Mouse (Mus musculus) CD8-positive naive resting alpha-beta T cell, adult 2 months (primary cell): ENCODE results near the gene Pola2.
A peak's percentile ranks its signal among the peaks of the same experiment; 100 is the strongest.

ENCODE experiments used
- DNase-seq, 2 experiments: peaks; one replicate each; pipeline ENCODE4 v3.0.0; 2022; ENCODE audit warnings: low read depth in 2 of 2, low spot score in 2 of 2

Pola2 gene

DNA sequence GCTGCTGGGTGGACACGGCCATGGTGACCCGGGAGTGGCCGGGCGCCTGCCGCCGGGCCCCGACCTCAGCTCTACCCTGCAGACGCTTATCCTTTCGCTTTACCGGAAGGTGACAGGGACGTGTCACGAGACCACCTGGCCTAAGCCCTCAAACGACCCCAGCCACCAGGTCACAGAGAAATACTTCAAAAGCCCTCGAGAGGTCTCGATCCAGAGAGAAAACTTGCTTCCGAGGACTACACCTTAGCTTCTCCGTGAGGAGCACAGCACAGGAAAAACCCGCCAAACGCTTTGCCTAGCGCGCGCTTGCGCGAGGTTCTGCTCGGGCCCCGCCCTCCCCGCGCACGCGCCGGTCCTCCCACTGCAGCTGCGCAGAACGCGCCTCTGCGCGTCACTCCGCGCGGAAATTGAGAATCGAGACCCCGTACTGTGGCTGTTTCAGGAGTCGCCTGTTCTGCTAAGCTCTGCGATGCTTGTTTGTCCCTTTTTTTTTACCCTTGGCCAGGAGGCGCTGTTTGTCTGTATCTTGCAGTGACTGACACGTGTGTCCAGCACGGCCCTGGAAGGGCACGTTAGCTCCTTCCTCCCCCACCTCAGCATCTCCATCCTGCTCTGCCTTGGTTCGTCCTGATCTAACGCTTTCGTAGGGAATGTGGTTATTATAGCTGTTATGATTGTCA lies at the start of gene Pola2:
Gene Pola2, minus strand, starts transcription at position 320 of the 680 bp plus-strand sequence.
- peak; percentile 84 to 89 for DNase-seq

DNA sequence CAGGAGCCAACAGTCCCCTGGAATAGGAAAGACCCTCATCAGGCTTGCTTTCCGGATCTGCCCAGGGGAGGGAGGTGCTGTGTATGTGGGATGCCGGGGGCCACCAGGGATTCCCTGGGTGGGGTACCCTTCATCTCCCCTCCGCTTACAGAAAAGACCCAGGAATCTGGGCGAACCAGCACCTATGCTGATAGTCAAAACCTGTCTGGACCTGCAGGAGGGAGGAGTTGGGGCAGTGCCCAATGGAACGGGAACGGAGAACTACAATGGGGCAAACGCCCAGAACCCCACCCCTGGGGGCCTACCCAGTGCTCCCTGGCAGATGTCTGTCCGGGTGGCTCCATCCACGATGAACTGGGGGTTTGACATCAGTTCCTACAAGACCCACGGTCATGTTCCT lies 49.7 kb upstream of the Pola2 start:
- DNase-seq, result no peak

DNA sequence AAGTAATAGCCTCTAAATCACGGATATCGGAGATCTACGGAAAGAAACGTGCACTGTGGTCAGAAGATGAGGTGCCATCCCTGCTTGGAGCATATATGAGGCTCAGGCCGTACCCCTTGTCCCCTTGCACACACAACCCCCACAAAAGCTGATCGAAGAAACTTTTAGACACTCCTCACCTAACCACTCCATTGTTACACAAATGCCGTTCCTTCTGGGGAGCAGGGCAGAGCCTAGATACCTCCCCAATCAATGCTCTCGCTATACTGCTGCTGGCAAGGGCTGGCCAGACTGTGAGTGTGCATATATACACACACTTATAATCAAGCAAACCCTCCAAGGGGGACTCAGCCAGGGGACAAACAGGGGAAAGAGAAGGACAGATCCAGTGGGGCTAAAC lies 45.1 kb upstream of the Pola2 start:
- DNase-seq, result no peak

DNA sequence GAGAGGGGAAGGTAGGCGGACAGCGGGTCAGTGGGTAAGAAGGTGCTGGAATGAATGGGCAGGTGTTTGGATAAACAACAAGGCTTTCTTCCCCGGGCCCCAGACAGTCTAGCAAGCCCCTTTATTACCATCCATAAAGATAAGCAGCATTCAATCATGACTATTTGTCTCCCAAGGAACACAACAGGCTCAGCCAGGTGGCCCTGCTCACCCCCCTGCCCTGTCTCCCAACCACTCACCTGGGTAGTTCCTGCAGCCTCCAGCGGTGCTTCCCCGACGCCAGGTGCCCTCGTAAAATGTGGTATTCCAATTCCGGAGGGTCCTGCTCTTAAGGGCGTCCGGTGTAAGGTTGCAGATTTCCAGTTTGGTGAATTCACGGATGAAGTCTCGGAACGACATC lies 43.0 kb upstream of the Pola2 start:
- no peak for DNase-seq

- DNase-seq, result no peak
Observed at GRCm38 (mm10) chr19:6005541-6005940, 41.5 kb upstream of the Pola2 start.

GRCm38 (mm10) chr19:5999969-6000368 lies 36.0 kb upstream of the Pola2 start:
- no peak for DNase-seq

GRCm38 (mm10) chr19:5998180-5998579 lies 34.2 kb upstream of the Pola2 start:
- no peak for DNase-seq

DNA sequence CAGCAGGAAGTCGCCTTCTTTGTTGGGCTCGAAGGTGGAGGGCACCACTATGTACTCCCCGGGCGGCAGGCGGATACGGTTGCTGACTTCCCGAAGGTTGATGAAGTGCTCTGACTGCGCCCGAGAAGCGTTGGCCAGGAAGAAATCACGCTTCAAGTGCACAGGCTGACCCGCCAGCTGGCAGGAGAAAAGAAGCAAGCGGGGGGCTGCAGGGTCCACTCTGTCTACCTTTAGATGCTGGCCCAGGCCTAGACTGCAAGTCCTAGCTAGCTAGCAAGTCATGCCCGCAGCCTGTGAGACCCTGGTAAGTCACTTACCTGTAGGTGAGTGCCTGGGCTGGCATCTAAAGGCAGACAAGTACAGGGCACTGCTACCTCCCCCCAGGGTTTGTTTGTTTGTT lies 30.7 kb upstream of the Pola2 start:
- no peak for DNase-seq

- no peak for DNase-seq
Observed at GRCm38 (mm10) chr19:5992012-5992411, 28.0 kb upstream of the Pola2 start.

DNA sequence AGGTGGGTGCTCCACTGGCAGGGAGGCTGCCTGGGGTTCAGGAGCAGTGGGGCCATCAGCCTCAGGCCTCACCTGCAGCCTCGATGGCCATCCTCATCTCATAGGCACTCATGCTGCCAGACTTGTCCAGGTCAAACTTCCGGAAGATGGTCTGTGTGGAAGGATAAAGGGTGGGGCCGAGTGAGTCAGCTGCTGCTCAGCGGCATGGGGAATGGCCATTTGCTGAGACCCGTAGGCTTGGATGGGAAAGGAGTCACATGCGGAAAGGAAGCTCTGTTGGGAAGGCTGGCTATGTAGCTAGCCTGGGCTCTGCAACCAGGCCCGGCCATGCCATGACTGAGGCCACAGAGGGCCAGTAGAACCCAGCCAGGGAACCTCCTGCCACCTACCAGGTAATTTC lies 27.5 kb upstream of the Pola2 start:
- DNase-seq, result no peak

DNA sequence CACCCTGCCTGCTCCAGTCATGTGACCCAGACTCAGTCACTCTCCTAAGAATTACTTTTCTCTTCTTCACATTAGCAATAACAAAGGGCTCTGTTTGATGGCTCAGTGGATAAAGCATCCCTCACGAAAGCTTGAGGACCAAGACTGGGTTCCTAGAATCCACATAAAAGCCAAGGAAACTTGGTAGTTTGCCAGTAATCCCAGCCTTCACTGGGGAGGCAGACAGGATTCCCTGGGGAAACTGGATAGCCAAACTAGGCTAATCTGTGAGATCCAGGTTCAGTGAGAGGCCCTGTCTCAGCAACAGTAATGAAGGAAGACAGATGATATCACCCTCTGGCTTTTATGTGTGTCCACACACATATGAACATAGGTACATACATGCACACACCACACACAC lies 26.9 kb upstream of the Pola2 start:
- DNase-seq, result no peak

GRCm38 (mm10) chr19:5990033-5990432 lies 26.0 kb upstream of the Pola2 start:
- DNase-seq, result no peak

GRCm38 (mm10) chr19:5989585-5989984 lies 25.6 kb upstream of the Pola2 start:
- no peak for DNase-seq

DNA sequence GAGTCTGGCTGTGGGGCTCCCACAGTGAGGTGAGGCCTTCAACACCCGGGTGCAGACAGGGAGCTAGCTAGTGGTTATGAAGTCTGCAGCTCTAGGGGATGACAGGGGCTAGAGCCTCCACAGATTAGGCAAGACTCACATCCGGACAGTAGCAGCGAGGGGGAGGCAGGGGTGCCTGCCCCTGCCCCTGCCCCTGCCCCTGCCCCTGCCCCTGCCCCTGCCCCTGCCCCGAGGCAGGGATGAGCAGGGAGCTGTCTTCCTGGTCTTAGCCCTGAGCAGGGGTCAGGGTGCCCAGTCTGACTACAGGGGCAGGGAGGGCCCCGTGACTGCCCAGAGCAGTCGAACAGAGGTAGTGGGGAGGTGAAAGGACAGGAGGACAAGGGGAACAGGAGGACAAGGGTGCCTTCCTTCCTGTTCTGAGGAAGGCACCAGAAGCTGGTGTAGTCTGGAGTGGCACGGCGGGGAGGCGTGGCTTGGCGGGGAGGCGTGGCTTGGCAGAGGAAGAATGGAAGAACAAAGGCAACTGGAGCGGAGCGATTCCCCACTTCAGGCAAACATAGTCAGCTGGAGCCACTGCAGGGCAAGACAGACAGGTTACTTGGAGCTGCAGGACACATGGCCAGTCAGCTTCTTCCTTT lies 24.9 kb upstream of the Pola2 start:
- no peak for DNase-seq

GRCm38 (mm10) chr19:5988027-5988814 lies 24.2 kb upstream of the Pola2 start:
- no peak for DNase-seq

DNA sequence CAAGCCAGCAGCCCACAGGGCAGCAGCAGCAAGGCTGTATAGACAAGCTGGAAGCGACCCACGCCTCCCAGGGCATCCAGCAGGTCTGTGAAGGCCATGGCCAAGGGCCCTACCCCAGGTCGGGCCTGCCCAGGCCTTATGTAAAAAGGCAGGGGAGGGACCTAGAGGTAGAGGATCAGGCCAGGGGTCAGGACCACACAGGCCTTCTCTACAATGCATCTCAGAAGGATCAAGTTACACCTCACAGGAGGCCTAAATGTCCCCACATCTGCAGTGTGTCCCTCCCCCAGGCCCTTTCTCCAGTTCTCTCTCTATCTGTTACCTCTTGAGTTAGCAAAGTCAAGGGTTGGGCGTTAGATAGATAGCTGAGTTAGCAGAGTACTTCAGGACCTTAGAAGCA lies 22.0 kb upstream of the Pola2 start, which contains the start of gene Slc22a20:
Gene Slc22a20, minus strand, starts transcription at position 101 of the 400 bp plus-strand sequence.
- DNase-seq, result no peak

DNA sequence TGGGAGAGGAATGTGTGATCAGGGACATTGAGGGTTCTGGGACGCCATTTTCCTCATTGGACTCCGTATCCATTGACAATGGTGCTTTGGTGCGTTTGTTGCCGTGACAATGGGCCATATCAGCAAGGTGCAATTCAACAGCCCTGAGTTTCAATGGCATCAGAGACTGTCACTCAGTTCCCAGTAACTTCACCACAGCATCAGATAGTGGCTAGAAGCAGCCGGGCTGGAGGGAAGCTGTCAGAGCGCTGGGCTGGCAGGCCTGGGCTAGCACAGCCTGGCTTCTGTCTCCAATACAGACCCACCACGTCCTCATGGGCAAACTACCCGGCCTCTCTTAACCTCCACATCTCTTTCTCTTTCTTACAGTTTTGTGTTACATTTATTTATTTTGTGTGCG lies 16.5 kb upstream of the Pola2 start:
- no peak for DNase-seq

- DNase-seq, result no peak
Observed at GRCm38 (mm10) chr19:5977717-5978116, 13.7 kb upstream of the Pola2 start.

DNA sequence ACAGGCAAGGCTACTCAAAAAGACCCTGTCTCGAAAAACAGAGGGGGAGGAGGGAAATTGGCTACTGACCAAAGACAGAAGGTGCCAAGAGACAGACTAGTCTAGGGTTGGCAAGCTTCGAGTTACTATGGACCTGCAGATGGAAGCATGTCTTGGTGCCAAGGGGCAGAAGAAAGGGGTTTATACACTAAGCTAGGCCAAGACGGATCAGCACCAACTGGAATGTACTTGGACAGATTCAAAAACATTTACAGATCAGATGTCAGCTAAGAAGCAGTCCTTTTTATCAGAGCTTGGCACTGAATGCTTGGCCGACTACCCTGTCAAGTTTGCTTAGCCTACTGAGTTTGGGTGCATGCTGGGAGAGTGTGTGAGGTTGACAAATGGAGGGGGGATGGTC lies 11.7 kb upstream of the Pola2 start:
- DNase-seq, result no peak

- no peak for DNase-seq
Observed at GRCm38 (mm10) chr19:5975112-5975511, 11.1 kb upstream of the Pola2 start.

DNA sequence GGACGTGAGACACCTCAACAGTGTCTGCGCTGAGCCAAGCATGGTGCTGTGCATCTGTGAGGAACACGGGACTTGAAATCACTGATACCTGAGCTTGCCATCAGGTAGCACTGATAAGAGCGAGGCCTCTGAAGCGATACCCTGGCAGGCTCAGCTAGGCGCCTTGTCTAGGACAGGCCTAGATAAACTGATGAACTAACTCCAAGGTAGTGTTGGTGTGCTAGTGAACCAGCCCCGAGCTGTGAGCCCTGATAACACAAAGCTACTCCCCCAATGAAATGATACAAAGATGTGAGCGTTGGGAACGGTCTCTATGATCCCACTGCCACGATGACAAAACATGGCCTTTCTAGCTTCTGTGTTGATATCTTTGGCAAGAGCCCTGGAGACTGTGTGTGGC lies 3.7 kb upstream of the Pola2 start:
- no peak for DNase-seq

DNA sequence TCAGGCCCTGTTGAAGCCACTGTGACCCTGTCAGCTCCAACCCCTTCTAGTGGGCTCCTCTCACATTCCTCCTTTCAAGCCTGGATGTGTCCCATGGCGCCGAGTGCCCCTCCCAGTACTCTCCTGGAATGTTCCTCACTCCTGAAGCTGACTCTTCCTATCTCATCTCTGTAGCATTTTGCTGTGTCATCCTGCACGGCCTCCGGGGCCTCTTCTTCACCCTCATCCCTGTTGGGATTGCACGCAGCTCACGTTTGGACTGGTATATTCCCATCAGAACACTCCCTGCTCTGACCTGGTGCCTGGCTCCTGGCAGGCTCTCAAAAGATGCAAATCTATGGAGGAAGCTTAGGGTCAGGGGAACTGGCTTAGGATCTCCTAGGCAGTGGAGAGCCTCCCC lies 2.8 kb upstream of the Pola2 start:
- DNase-seq, result no peak
